Comparison of ENCODE assay signal across 8 mouse cellular contexts in the genomic region with DNA sequence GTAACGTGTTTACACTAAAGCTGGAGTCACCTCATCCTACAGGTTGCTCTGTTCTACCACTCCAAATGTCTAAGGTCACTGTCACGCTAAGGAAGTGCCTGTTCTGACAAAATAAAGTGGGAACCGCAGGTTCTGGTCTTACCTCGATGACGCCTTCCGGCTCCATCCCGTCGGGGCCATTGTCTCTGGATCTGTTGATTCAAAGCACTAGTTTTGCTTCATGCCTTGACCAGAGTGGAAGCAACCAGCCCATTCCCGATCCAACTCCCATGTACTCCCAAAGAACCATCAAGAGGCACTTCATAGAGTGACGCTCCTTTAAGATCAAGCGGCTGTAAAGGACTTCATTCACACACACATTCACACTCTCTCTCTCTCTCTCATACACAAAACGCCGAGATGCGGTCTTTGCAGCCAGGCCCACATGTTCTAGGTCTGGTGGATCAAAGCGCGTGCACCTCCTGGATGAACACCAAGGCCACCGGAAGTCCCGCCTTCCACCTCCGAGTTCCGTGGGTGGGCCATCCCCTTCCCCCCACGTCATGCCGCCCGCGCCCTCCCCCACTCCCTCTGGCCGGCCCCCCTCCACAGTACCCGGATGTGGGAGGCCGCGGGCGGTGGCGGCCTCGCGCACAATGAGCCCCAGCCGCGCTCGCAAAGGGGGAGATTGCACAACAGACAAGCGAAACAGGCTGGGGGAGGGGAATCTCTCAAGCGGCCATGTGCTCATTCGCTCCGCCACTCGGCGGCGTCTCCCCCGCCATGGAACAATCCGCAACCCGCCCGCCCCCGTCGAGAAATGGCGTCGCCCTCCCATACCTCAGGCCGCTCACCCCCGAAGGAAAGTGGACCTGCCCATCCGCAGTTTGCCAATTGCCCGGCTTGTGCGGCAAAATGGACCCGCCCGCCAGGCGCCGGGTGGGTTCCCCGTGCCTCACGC. TPM values are rescaled to one million over a fixed set of nuclear protein-coding genes. Genes with fewer than 3 reads are reported as not detected.
DNase-seq lines count a peak whose midpoint lies in the region; ATAC-seq and TF ChIP-seq lines count a peak whose summit lies in the region.

No protein-coding gene starts in this region.

- no peak for TF ChIP-seq CTCF in kidney, postnatal 0 days (IDR thresholded peaks at IDR 0.05; ENCODE audit: low read depth)

- peak overlapping the region; percentile 100 for H3K9ac ChIP-seq in heart, embryonic 12.5 days
- peak overlapping the region; percentile 99 for H3K9ac ChIP-seq in kidney, postnatal 0 days (ENCODE audit: low read depth, low read length)
- peak overlapping the region; percentile 100 for H3K9ac ChIP-seq in liver, embryonic 11.5 days (ENCODE audit: low read depth, low read length)
- peak overlapping the region; percentile 99 for H3K9ac ChIP-seq in stomach, embryonic 14.5 days (replicated peaks; ENCODE audit: low read depth, low read length)

- H3K4me2 ChIP-seq in heart, embryonic 12.5 days, result peak overlapping the region; percentile 100
- peak overlapping the region; percentile 68 for H3K4me2 ChIP-seq in kidney, postnatal 0 days (ENCODE audit: low read length)
- H3K4me2 ChIP-seq in liver, embryonic 11.5 days, result peak overlapping the region; percentile 96
- H3K4me2 ChIP-seq in stomach, embryonic 14.5 days (replicated peaks; ENCODE audit: low read depth, low read length), result peak overlapping the region; percentile 97

- DNase-seq in B cell, adult 2 months, result peak; percentile 97 to 98
- peak; percentile 99 for DNase-seq in brain, adult 2 months (ENCODE audit: low read depth, low spot score)
- DNase-seq in kidney, postnatal 0 days (ENCODE audit: low spot score), result peak; percentile 98
- DNase-seq in liver, embryonic 11.5 days (ENCODE audit: low spot score), result peak; percentile 90
- DNase-seq in naive thymus-derived CD4-positive, alpha-beta T cell, adult 2 months (ENCODE audit: low read depth), result peak; percentile 98

- no peaks in the 10 kb centered on the region for H3K9me3 ChIP-seq in heart, embryonic 12.5 days (replicated peaks)
- H3K9me3 ChIP-seq in kidney, postnatal 0 days (replicated peaks; ENCODE audit: low read length), result no peaks in the 10 kb centered on the region
- H3K9me3 ChIP-seq in liver, embryonic 11.5 days (ENCODE audit: control insufficient read depth, low read length), result no peaks in the 10 kb centered on the region
- no peaks in the 10 kb centered on the region for H3K9me3 ChIP-seq in stomach, embryonic 14.5 days (ENCODE audit: control insufficient read depth, low read depth, low read length)

- WGBS in heart, embryonic 12.5 days, result 1% methylated on average over 61 of the region's 61 CpGs
- WGBS in kidney, postnatal 0 days, result under 1% methylated on average over 61 of the region's 61 CpGs
- WGBS in liver, embryonic 11.5 days, result under 1% methylated on average over 61 of the region's 61 CpGs
- 1% methylated on average over 59 of the region's 61 CpGs for WGBS in stomach, embryonic 14.5 days

- H3K27ac ChIP-seq in heart, embryonic 12.5 days (ENCODE audit: poor library complexity, severe bottlenecking), result peak overlapping the region; percentile 98
- H3K27ac ChIP-seq in kidney, postnatal 0 days, result peak overlapping the region; percentile 99
- H3K27ac ChIP-seq in liver, embryonic 11.5 days (ENCODE audit: low read depth, low read length), result peak overlapping the region; percentile 95
- H3K27ac ChIP-seq in stomach, embryonic 14.5 days (ENCODE audit: low read length), result peak overlapping the region; percentile 99

- H3K36me3 ChIP-seq in heart, embryonic 12.5 days, result peaks cover 79% of the 10 kb centered on the region
- peaks cover 47% of the 10 kb centered on the region for H3K36me3 ChIP-seq in kidney, postnatal 0 days (ENCODE audit: insufficient read depth, low read length)
- H3K36me3 ChIP-seq in liver, embryonic 11.5 days (ENCODE audit: control insufficient read depth, insufficient read depth, low read length), result peaks cover 45% of the 10 kb centered on the region
- peaks cover 68% of the 10 kb centered on the region for H3K36me3 ChIP-seq in stomach, embryonic 14.5 days (ENCODE audit: control insufficient read depth, insufficient read depth, low read length)

- ATAC-seq in erythroblast, adult 5-6 weeks (replicated peaks; ENCODE audit: low FRiP score, poor library complexity, severe bottlenecking), result peak; percentile 72
- ATAC-seq in heart, embryonic 12.5 days (ENCODE audit: insufficient number of reproducible peaks, low FRiP score), result peak; percentile 85
- ATAC-seq in kidney, postnatal 0 days (replicated peaks; ENCODE audit: low FRiP score, low read depth), result peak; percentile 78
- peak; percentile 56 for ATAC-seq in liver, embryonic 11.5 days (replicated peaks; ENCODE audit: low FRiP score)
- ATAC-seq in stomach, embryonic 14.5 days (ENCODE audit: insufficient number of reproducible peaks, insufficient read depth, low FRiP score, low read depth), result peak; percentile 72

- H3K4me1 ChIP-seq in heart, embryonic 12.5 days (replicated peaks), result peaks cover 25% of the 10 kb centered on the region
- peaks cover 9% of the 10 kb centered on the region; the same call in 1 of the 2 replicates for H3K4me1 ChIP-seq in kidney, postnatal 0 days (replicated peaks; ENCODE audit: insufficient read depth, low read length)
- H3K4me1 ChIP-seq in liver, embryonic 11.5 days (replicated peaks; ENCODE audit: control insufficient read depth, insufficient read depth, low read length), result peaks cover 17% of the 10 kb centered on the region
- H3K4me1 ChIP-seq in stomach, embryonic 14.5 days (ENCODE audit: control insufficient read depth, insufficient read depth, low read length), result peaks cover 14% of the 10 kb centered on the region; the same call in 1 of the 2 replicates

- no peaks in the 10 kb centered on the region for H3K27me3 ChIP-seq in heart, embryonic 12.5 days (replicated peaks)
- no peaks in the 10 kb centered on the region for H3K27me3 ChIP-seq in kidney, postnatal 0 days (ENCODE audit: insufficient read depth, low read length)
- no peaks in the 10 kb centered on the region for H3K27me3 ChIP-seq in liver, embryonic 11.5 days (replicated peaks; ENCODE audit: control insufficient read depth, insufficient read depth, low read length)
- no peaks in the 10 kb centered on the region for H3K27me3 ChIP-seq in stomach, embryonic 14.5 days (ENCODE audit: control insufficient read depth, insufficient read depth, low read length)

- peak overlapping the region; percentile 98 for H3K4me3 ChIP-seq in heart, embryonic 12.5 days
- peak overlapping the region; percentile 99 for H3K4me3 ChIP-seq in kidney, postnatal 0 days (replicated peaks; ENCODE audit: low read depth, low read length)
- peak overlapping the region; percentile 81 for H3K4me3 ChIP-seq in liver, embryonic 11.5 days (ENCODE audit: low read depth, low read length)
- H3K4me3 ChIP-seq in stomach, embryonic 14.5 days (ENCODE audit: low read depth, low read length), result peak overlapping the region; percentile 100

RNA-seq across cellular contexts. Expression of gene Eif4a1, which starts 1.2 kb away (rescaled TPM):
- total RNA-seq in erythroblast, adult 5-6 weeks (2015; ENCODE audit: low replicate concordance), result 177 and 204 TPM in 2 replicates
- 163 and 169 TPM in 2 replicates for total RNA-seq in erythroblast, adult 5-6 weeks (2017; ENCODE audit: low replicate concordance)
- polyA plus RNA-seq in heart, embryonic 12.5 days (2016; fragmentation: Nextera tagmentation; extraction: Ambion mirVana), result 404 and 420 TPM in 2 replicates
- 468 and 493 TPM in 2 replicates for polyA plus RNA-seq in kidney, postnatal 0 days (2015; fragmentation: Nextera tagmentation; extraction: Ambion mirVana)
- 755 and 757 TPM in 2 replicates for polyA plus RNA-seq in liver, embryonic 11.5 days (2014; fragmentation: Nextera tagmentation; extraction: Ambion mirVana)
- 654 and 666 TPM in 2 replicates for polyA plus RNA-seq in stomach, embryonic 14.5 days (2014; fragmentation: Nextera tagmentation; extraction: Ambion mirVana)

RNA-seq across cellular contexts. Expression of gene Cd68, which starts 5.1 kb away (rescaled TPM):
- 42.6 and 48.8 TPM in 2 replicates for total RNA-seq in erythroblast, adult 5-6 weeks (2015; ENCODE audit: low replicate concordance)
- total RNA-seq in erythroblast, adult 5-6 weeks (2017; ENCODE audit: low replicate concordance), result 20.9 and 44.4 TPM in 2 replicates
- 4.3 and 5.2 TPM in 2 replicates for polyA plus RNA-seq in heart, embryonic 12.5 days (2016; fragmentation: Nextera tagmentation; extraction: Ambion mirVana)
- 10.4 and 12.8 TPM in 2 replicates for polyA plus RNA-seq in kidney, postnatal 0 days (2015; fragmentation: Nextera tagmentation; extraction: Ambion mirVana)
- polyA plus RNA-seq in liver, embryonic 11.5 days (2014; fragmentation: Nextera tagmentation; extraction: Ambion mirVana), result 21.0 and 22.0 TPM in 2 replicates
- polyA plus RNA-seq in stomach, embryonic 14.5 days (2014; fragmentation: Nextera tagmentation; extraction: Ambion mirVana), result 12.5 and 16.4 TPM in 2 replicates

RNA-seq across cellular contexts. Expression of gene Mpdu1, which starts 8.6 kb away (rescaled TPM):
- total RNA-seq in erythroblast, adult 5-6 weeks (2015; ENCODE audit: low replicate concordance), result 2.9 and 15.6 TPM in 2 replicates
- total RNA-seq in erythroblast, adult 5-6 weeks (2017; ENCODE audit: low replicate concordance), result 6.4 and 19.6 TPM in 2 replicates
- 48.6 and 53.8 TPM in 2 replicates for polyA plus RNA-seq in heart, embryonic 12.5 days (2016; fragmentation: Nextera tagmentation; extraction: Ambion mirVana)
- polyA plus RNA-seq in kidney, postnatal 0 days (2015; fragmentation: Nextera tagmentation; extraction: Ambion mirVana), result 82.6 and 85.7 TPM in 2 replicates
- 20.7 and 24.0 TPM in 2 replicates for polyA plus RNA-seq in liver, embryonic 11.5 days (2014; fragmentation: Nextera tagmentation; extraction: Ambion mirVana)
- 49.9 and 50.2 TPM in 2 replicates for polyA plus RNA-seq in stomach, embryonic 14.5 days (2014; fragmentation: Nextera tagmentation; extraction: Ambion mirVana)

RNA-seq across cellular contexts. Expression of gene Senp3, which starts 10.8 kb away (rescaled TPM):
- total RNA-seq in erythroblast, adult 5-6 weeks (2015; ENCODE audit: low replicate concordance), result 46.4 and 52.3 TPM in 2 replicates
- total RNA-seq in erythroblast, adult 5-6 weeks (2017; ENCODE audit: low replicate concordance), result 10.3 and 18.2 TPM in 2 replicates
- polyA plus RNA-seq in heart, embryonic 12.5 days (2016; fragmentation: Nextera tagmentation; extraction: Ambion mirVana), result 74.3 and 83.0 TPM in 2 replicates
- polyA plus RNA-seq in kidney, postnatal 0 days (2015; fragmentation: Nextera tagmentation; extraction: Ambion mirVana), result 52.2 and 59.4 TPM in 2 replicates
- polyA plus RNA-seq in liver, embryonic 11.5 days (2014; fragmentation: Nextera tagmentation; extraction: Ambion mirVana), result 75.4 and 79.1 TPM in 2 replicates
- 88.1 and 102 TPM in 2 replicates for polyA plus RNA-seq in stomach, embryonic 14.5 days (2014; fragmentation: Nextera tagmentation; extraction: Ambion mirVana)

RNA-seq across cellular contexts. Expression of gene Tnfsf13, which starts 14.5 kb away (rescaled TPM):
- total RNA-seq in erythroblast, adult 5-6 weeks (2015; ENCODE audit: low replicate concordance), result 9.2 and 17.9 TPM in 2 replicates
- 0.28 and 7.8 TPM in 2 replicates for total RNA-seq in erythroblast, adult 5-6 weeks (2017; ENCODE audit: low replicate concordance)
- polyA plus RNA-seq in heart, embryonic 12.5 days (2016; fragmentation: Nextera tagmentation; extraction: Ambion mirVana), result 0.28 and 0.47 TPM in 2 replicates
- 0.43 and 0.89 TPM in 2 replicates for polyA plus RNA-seq in kidney, postnatal 0 days (2015; fragmentation: Nextera tagmentation; extraction: Ambion mirVana)
- polyA plus RNA-seq in liver, embryonic 11.5 days (2014; fragmentation: Nextera tagmentation; extraction: Ambion mirVana), result 0.37 TPM in 1 of 2 replicates, not detected in the other
- polyA plus RNA-seq in stomach, embryonic 14.5 days (2014; fragmentation: Nextera tagmentation; extraction: Ambion mirVana), result 0.67 TPM in 1 of 2 replicates, not detected in the other

Comparison
In these comparisons a context has a peak if more than half of its experiments do, and no peak if none do; other contexts are left out.
1. Peak in every context shown above with its lines: DNase-seq, ATAC-seq, H3K4me3 ChIP-seq and H3K27ac ChIP-seq.